Mouse (Mus musculus) lung, adult 18-20 months (tissue): Measurements from ENCODE around the gene Olfr130.

Source experiments
- DNase-seq, 2 experiments: peaks; one replicate each; pipeline ENCODE4 v3.0.0; 2022; ENCODE audit warnings: mixed read lengths in 2 of 2

The Olfr130 gene

DNA sequence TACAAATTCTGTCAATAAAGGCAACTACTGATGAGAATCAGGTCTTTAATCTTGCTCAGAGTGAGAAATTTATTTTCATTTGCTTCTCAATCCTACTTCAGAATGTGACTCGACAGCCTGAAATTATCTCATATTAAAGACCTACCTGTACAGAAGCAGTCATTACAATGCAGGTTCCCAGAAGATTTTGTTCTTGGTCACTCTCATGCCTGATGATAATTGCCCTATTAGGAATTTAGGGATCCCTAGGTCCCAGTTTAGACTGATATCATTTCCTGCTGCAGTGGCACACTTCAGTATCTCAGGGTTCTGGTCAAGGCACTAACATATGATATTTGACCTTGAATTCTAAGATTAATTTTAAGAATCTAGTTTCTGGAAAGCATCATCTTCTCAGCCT, at the start of gene Olfr130:
TSS of gene Olfr130 (plus strand) at position 301 of the 400 bp plus-strand sequence.
- no peak for DNase-seq

GRCm38 (mm10) chr17:38016341-38016740, 47.4 kb upstream of the Olfr130 start:
- DNase-seq, result no peak

GRCm38 (mm10) chr17:38026297-38026696, 37.4 kb upstream of the Olfr130 start:
- DNase-seq, result no peak

DNA sequence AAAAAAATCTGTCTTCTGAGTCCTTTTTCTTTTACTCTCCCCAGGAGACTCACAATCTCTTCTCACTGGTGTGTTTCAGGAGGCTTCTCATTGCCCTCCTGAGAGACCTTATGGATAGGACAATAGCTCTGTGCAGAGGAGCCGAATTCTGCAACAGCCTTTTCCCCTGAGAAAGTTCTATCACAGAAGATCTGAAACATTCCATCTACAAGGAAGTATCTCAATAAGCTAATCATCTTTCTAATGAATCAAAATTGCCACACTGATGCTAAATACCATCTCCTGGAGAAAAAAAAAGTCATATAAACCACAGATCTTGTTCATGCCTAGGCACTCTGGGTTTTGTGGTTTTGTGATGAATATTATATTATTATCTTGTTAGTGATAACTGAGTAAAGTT, 3.7 kb upstream of the Olfr130 start, which contains the start of gene Olfr129:
TSS of gene Olfr129 (minus strand) at position 101 of the 400 bp plus-strand sequence.
- no peak for DNase-seq

GRCm38 (mm10) chr17:38082364-38082763, 18.6 kb downstream of the Olfr130 start:
- DNase-seq, result no peak

DNA sequence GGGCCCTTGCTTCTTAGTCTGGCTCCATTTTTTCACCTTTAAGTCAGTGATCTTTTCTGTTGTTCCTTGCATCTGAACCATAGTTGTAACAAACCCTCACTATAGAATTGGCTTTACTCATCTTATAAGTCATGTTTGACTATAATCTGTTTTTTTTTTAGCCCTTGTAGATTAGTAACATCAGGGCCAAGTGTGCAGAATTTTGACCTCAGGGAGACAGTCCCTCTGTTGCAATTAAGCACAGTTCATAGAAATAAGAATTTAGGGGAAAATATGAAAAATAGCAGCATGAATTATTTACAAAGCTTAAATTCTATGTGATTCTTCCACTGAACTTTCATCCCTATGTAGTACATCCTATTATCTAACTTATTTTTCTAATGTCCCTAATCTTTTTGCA, 24.9 kb downstream of the Olfr130 start, which contains the start of gene Olfr131:
TSS of gene Olfr131 (minus strand) at position 101 of the 400 bp plus-strand sequence.
- no peak for DNase-seq
